Mouse (Mus musculus): ENCODE data around the gene Tfcp2. TPM values are rescaled to one million over a fixed set of nuclear protein-coding genes. Genes with fewer than 3 reads are reported as not detected.

The Tfcp2 gene
- polyA plus RNA-seq, 1 experiment, result 20.3 TPM

GRCm38 (mm10) chr15:100588297-100588696, 36.5 kb upstream of the Tfcp2 start:
- Histone ChIP-seq H3K27ac (ENCODE audit: insufficient read depth, low read length) (no peak overlapping the region), H3K4me3 (ENCODE audit: insufficient read depth, low read length) (no peak overlapping the region), H3K4me1 (ENCODE audit: control insufficient read depth, insufficient read depth, low read length) (no peaks in the 10 kb centered on the region)
- TF ChIP-seq POLR2A (IDR thresholded peaks at IDR 0.05; ENCODE audit: low read depth, low read length) (no peak), CTCF (IDR thresholded peaks at IDR 0.05; ENCODE audit: borderline replicate concordance, insufficient read depth, low read length) (no peak)

DNA sequence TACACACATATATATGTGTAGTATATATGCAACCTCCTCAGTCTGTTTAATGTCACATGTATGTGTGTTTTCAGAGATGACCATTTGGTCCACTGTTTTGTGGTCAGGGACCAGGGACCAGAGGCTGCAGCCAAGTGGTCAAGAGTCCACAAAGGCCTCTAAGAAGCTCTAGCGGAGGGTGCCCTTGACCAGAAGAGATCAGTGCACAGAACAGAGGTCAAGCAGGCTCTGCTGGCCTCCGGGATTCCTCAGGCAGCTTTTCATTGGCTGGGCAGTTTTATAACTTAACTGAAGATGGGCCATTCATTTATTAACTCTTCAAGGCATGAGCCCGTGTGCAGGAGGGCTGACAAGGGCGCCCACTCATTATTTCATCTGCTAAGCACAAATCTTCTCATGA, 35.4 kb upstream of the Tfcp2 start:
- TF ChIP-seq POLR2A (IDR thresholded peaks at IDR 0.05; ENCODE audit: low read depth, low read length) (no peak), CTCF (IDR thresholded peaks at IDR 0.05; ENCODE audit: borderline replicate concordance, insufficient read depth, low read length) (no peak)
- Histone ChIP-seq H3K4me3 (ENCODE audit: insufficient read depth, low read length) (no peak overlapping the region), H3K27ac (ENCODE audit: insufficient read depth, low read length) (no peak overlapping the region), H3K4me1 (ENCODE audit: control insufficient read depth, insufficient read depth, low read length) (no peaks in the 10 kb centered on the region)

DNA sequence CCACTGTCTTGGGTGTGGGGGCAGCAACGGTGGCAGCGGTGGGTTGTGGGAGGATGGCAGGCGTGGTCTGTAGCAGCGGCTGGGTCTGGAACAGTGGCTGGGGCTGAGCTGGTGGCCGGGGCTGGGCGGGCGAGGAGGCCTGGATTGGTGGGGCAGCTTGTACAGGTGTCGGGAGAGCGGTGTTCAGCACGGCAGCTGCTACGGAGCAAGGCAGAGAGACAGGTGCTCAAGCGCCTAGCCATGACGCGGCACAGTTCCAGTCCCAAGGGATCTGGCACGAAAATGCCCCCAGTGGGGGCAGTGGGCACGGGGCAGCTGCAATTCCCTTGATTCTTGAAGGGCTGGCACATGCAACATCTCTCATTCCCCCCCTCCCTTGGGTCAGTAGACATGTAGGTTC, 34.1 kb upstream of the Tfcp2 start:
- no peak overlapping the region for H3K27ac ChIP-seq (ENCODE audit: insufficient read depth, low read length)
- no peak overlapping the region for H3K4me3 ChIP-seq (ENCODE audit: insufficient read depth, low read length)
- TF ChIP-seq POLR2A (IDR thresholded peaks at IDR 0.05; ENCODE audit: low read depth, low read length), result no peak
- no peak for TF ChIP-seq CTCF (IDR thresholded peaks at IDR 0.05; ENCODE audit: borderline replicate concordance, insufficient read depth, low read length)
- H3K4me1 ChIP-seq (ENCODE audit: control insufficient read depth, insufficient read depth, low read length), result no peaks in the 10 kb centered on the region

- no peak overlapping the region for H3K27ac ChIP-seq (ENCODE audit: insufficient read depth, low read length)
- H3K4me3 ChIP-seq (ENCODE audit: insufficient read depth, low read length), result no peak overlapping the region
- H3K4me1 ChIP-seq (ENCODE audit: control insufficient read depth, insufficient read depth, low read length), result no peaks in the 10 kb centered on the region
- TF ChIP-seq POLR2A (IDR thresholded peaks at IDR 0.05; ENCODE audit: low read depth, low read length), result no peak
- TF ChIP-seq CTCF (IDR thresholded peaks at IDR 0.05; ENCODE audit: borderline replicate concordance, insufficient read depth, low read length), result no peak
These were observed 28.3 kb upstream of the Tfcp2 start for GRCm38 (mm10) chr15:100580108-100580507.

GRCm38 (mm10) chr15:100577972-100578371, 26.2 kb upstream of the Tfcp2 start:
- no peak overlapping the region for H3K27ac ChIP-seq (ENCODE audit: insufficient read depth, low read length)
- no peaks in the 10 kb centered on the region for H3K4me1 ChIP-seq (ENCODE audit: control insufficient read depth, insufficient read depth, low read length)
- no peak overlapping the region for H3K4me3 ChIP-seq (ENCODE audit: insufficient read depth, low read length)
- TF ChIP-seq POLR2A (IDR thresholded peaks at IDR 0.05; ENCODE audit: low read depth, low read length), result no peak
- TF ChIP-seq CTCF (IDR thresholded peaks at IDR 0.05; ENCODE audit: borderline replicate concordance, insufficient read depth, low read length), result no peak

GRCm38 (mm10) chr15:100576810-100577209, 25.0 kb upstream of the Tfcp2 start:
- no peaks in the 10 kb centered on the region for H3K4me1 ChIP-seq (ENCODE audit: control insufficient read depth, insufficient read depth, low read length)
- H3K27ac ChIP-seq (ENCODE audit: insufficient read depth, low read length), result no peak overlapping the region
- no peak overlapping the region for H3K4me3 ChIP-seq (ENCODE audit: insufficient read depth, low read length)
- TF ChIP-seq CTCF (IDR thresholded peaks at IDR 0.05; ENCODE audit: borderline replicate concordance, insufficient read depth, low read length), result no peak
- TF ChIP-seq POLR2A (IDR thresholded peaks at IDR 0.05; ENCODE audit: low read depth, low read length), result no peak

- no peak overlapping the region for H3K27ac ChIP-seq (ENCODE audit: insufficient read depth, low read length)
- TF ChIP-seq CTCF (IDR thresholded peaks at IDR 0.05; ENCODE audit: borderline replicate concordance, insufficient read depth, low read length) (no peak), POLR2A (IDR thresholded peaks at IDR 0.05; ENCODE audit: low read depth, low read length) (no peak)
- no peaks in the 10 kb centered on the region for H3K4me1 ChIP-seq (ENCODE audit: control insufficient read depth, insufficient read depth, low read length)
- no peak overlapping the region for H3K4me3 ChIP-seq (ENCODE audit: insufficient read depth, low read length)
These were observed 24.6 kb upstream of the Tfcp2 start for GRCm38 (mm10) chr15:100576392-100576791.

DNA sequence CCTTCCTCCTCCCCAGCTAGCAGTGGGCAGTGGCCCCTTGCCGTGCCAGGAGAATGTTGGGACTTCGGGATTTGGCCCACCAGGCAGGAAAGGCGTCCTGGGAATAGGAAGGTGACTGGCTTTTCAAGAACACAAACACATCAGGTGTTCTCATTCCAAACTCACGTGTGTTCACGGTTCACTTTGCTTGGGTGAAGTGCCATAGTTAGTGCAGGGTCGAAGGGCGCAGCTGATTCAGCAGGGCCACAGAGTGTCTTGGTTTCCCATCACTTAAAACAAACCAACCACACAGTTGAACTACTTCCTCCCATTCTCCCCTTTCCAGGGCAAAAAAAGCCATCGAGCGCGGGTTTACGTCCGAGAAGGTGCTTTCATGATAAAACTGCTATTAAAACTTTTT, 23.6 kb upstream of the Tfcp2 start:
- H3K4me1 ChIP-seq (ENCODE audit: control insufficient read depth, insufficient read depth, low read length), result no peaks in the 10 kb centered on the region
- no peak overlapping the region for H3K27ac ChIP-seq (ENCODE audit: insufficient read depth, low read length)
- no peak overlapping the region for H3K4me3 ChIP-seq (ENCODE audit: insufficient read depth, low read length)
- TF ChIP-seq CTCF (IDR thresholded peaks at IDR 0.05; ENCODE audit: borderline replicate concordance, insufficient read depth, low read length) (no peak), POLR2A (IDR thresholded peaks at IDR 0.05; ENCODE audit: low read depth, low read length) (no peak)

- Histone ChIP-seq H3K27ac (ENCODE audit: insufficient read depth, low read length) (no peak overlapping the region), H3K4me3 (ENCODE audit: insufficient read depth, low read length) (no peak overlapping the region), H3K4me1 (ENCODE audit: control insufficient read depth, insufficient read depth, low read length) (no peaks in the 10 kb centered on the region)
- TF ChIP-seq CTCF (IDR thresholded peaks at IDR 0.05; ENCODE audit: borderline replicate concordance, insufficient read depth, low read length) (no peak), POLR2A (IDR thresholded peaks at IDR 0.05; ENCODE audit: low read depth, low read length) (no peak)
These were observed 22.6 kb upstream of the Tfcp2 start for GRCm38 (mm10) chr15:100574378-100574777.

DNA sequence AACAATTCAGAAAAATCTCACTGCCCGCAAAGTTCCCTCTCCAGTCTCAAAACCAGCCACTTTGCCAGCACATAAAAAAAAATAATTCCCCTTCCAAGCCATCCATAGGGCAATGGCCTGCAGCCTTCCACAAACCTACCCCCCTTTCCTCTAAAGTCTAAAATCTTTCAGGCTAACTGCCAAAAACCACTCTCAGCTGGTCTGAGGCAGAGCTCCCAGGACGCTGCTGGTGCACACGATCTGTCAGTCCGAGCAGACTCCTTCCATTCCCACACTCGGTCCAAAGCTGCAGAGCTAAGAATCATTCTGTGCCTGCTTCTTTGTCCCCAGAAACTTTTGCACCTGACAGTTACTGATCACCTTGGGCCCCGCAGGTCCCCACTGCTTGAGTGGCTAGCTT, 22.1 kb upstream of the Tfcp2 start:
- Histone ChIP-seq H3K4me3 (ENCODE audit: insufficient read depth, low read length) (no peak overlapping the region), H3K4me1 (ENCODE audit: control insufficient read depth, insufficient read depth, low read length) (no peaks in the 10 kb centered on the region), H3K27ac (ENCODE audit: insufficient read depth, low read length) (no peak overlapping the region)
- no peak for TF ChIP-seq CTCF (IDR thresholded peaks at IDR 0.05; ENCODE audit: borderline replicate concordance, insufficient read depth, low read length)
- TF ChIP-seq POLR2A (IDR thresholded peaks at IDR 0.05; ENCODE audit: low read depth, low read length), result no peak

DNA sequence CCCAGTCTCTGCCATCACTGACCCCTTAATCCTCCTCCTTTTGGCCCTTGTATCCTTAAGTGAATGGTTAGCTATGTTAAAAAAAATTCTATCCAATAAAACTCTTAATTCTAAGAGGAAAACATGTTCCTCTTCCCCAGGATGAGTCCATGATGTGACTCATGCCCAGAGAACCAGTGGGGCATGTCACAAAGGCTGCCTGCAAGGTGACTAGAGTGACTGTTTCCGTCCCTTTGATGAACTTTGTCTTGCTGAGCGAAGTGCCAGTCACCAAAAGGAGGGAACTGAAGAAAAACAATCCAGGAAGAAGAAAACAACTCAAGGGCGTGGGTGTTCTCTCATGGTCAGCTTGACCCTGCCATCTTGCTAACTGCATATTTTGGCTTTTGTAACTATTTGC, 17.4 kb upstream of the Tfcp2 start:
- Histone ChIP-seq H3K4me1 (ENCODE audit: control insufficient read depth, insufficient read depth, low read length) (no peaks in the 10 kb centered on the region), H3K27ac (ENCODE audit: insufficient read depth, low read length) (no peak overlapping the region), H3K4me3 (ENCODE audit: insufficient read depth, low read length) (no peak overlapping the region)
- TF ChIP-seq POLR2A (IDR thresholded peaks at IDR 0.05; ENCODE audit: low read depth, low read length), result no peak
- TF ChIP-seq CTCF (IDR thresholded peaks at IDR 0.05; ENCODE audit: borderline replicate concordance, insufficient read depth, low read length), result no peak
